Mouse (Mus musculus) stomach, embryonic 14.5 days (tissue): ENCODE results near the gene Nbea. TPM values are rescaled to one million over a fixed set of nuclear protein-coding genes. Genes with fewer than 3 reads are reported as not detected.

ENCODE experiments used
- ATAC-seq: fragments of 200-750 bp; cut with Nextera tagmentation; 2 replicates; pipeline ENCODE4 v1.8.0; 2017; ENCODE audit warnings: low read depth, moderate TSS enrichment; ENCODE audit not compliant: insufficient number of reproducible peaks, insufficient read depth, low FRiP score
- H3K27ac ChIP-seq: fragments of 300-500 bp; sonication (generic); 2 replicates; pipeline ENCODE4 v1.5.1; 2014; ENCODE audit warnings: mild to moderate bottlenecking, low read length, moderate library complexity, mixed read lengths
- H3K27me3 ChIP-seq: fragments of 300-500 bp; sonication (generic); 2 replicates; pipeline ENCODE4 v1.6.1; 2014; ENCODE audit warnings: low read length, control low read depth, mixed read lengths; ENCODE audit not compliant: control insufficient read depth, insufficient read depth
- H3K36me3 ChIP-seq: fragments of 300-500 bp; sonication (generic); 2 replicates; pipeline ENCODE4 v1.6.1; 2014; ENCODE audit warnings: mild to moderate bottlenecking, control low read depth, low read length, moderate library complexity, mixed read lengths; ENCODE audit not compliant: control insufficient read depth, insufficient read depth
- H3K4me1 ChIP-seq: fragments of 300-500 bp; sonication (generic); 2 replicates; pipeline ENCODE4 v1.6.1; 2014; ENCODE audit warnings: low read length, control low read depth, mixed read lengths; ENCODE audit not compliant: control insufficient read depth, insufficient read depth
- H3K4me2 ChIP-seq: fragments of 300-500 bp; sonication (generic); replicated peaks from 2 replicates; pipeline ENCODE4 v1.6.1; 2014; ENCODE audit warnings: low read depth, low read length, control low read depth
- H3K4me3 ChIP-seq: fragments of 300-500 bp; sonication (generic); 2 replicates; pipeline ENCODE4 v1.5.1; 2014; ENCODE audit warnings: low read depth, low read length, control low read depth
- H3K9ac ChIP-seq: fragments of 300-500 bp; sonication (generic); replicated peaks from 2 replicates; pipeline ENCODE4 v1.6.1; 2014; ENCODE audit warnings: low read depth, mild to moderate bottlenecking, control low read depth, low read length, moderate library complexity, mixed read lengths
- H3K9me3 ChIP-seq: fragments of 300-500 bp; sonication (generic); 2 replicates; pipeline ENCODE4 v1.6.1; 2016; ENCODE audit warnings: low read depth, low read length, control low read depth; ENCODE audit not compliant: control insufficient read depth
- WGBS: fragments of 180-500 bp; shearing (Covaris S2); extraction: QIAGEN DNeasy Blood & Tissue Kit; methylation state at CpG from one replicate; pipeline ENCODE4 v1.1.7; 2014; 5-methylcytosine and 5-hydroxymethylcytosine counted together
- polyA plus RNA-seq: library from polyadenylated mRNA; unstranded; fragments of >200 nt; fragmentation: Nextera tagmentation; extraction: Ambion mirVana; gene quantifications from 2 replicates; pipeline ENCODE4 v1.2.1, GENCODE M21; 2014

The Nbea gene
- polyA plus RNA-seq, 1 experiment from 2014 or later, result 22.1 TPM

GRCm38 (mm10) chr3:55661678-55662445 is 521.6 kb downstream of the Nbea start:
- Histone ChIP-seq H3K36me3 (no peaks in the 10 kb centered on the region), H3K27ac (no peak overlapping the region), H3K4me1 (no peaks in the 10 kb centered on the region), H3K9ac (no peak overlapping the region), H3K4me3 (no peak overlapping the region), H3K4me2 (no peak overlapping the region), H3K27me3 (no peaks in the 10 kb centered on the region), H3K9me3 (no peaks in the 10 kb centered on the region)
- no peak for ATAC-seq
- 51% methylated on average over 9 of the region's 9 CpGs for WGBS

- Histone ChIP-seq H3K4me2 (no peak overlapping the region), H3K4me3 (no peak overlapping the region), H3K36me3 (no peaks in the 10 kb centered on the region), H3K27ac (no peak overlapping the region), H3K9me3 (no peaks in the 10 kb centered on the region), H3K4me1 (no peaks in the 10 kb centered on the region), H3K27me3 (no peaks in the 10 kb centered on the region), H3K9ac (no peak overlapping the region)
- ATAC-seq, result no peak
- 85% methylated on average over 10 of the region's 10 CpGs for WGBS
These were observed 523.2 kb downstream of the Nbea start for GRCm38 (mm10) chr3:55660261-55660838.

- H3K9me3 ChIP-seq, result no peaks in the 10 kb centered on the region
- H3K4me2 ChIP-seq, result no peak overlapping the region
- H3K4me1 ChIP-seq, result no peaks in the 10 kb centered on the region
- H3K4me3 ChIP-seq, result no peak overlapping the region
- H3K9ac ChIP-seq, result no peak overlapping the region
- no peak overlapping the region for H3K27ac ChIP-seq
- no peaks in the 10 kb centered on the region for H3K36me3 ChIP-seq
- WGBS, result 45% methylated on average over 7 of the region's 7 CpGs
- ATAC-seq, result no peak
- no peaks in the 10 kb centered on the region for H3K27me3 ChIP-seq
These were observed 523.8 kb downstream of the Nbea start for GRCm38 (mm10) chr3:55659558-55660215.

- H3K27ac ChIP-seq, result no peak overlapping the region
- no peak overlapping the region for H3K9ac ChIP-seq
- ATAC-seq, result no peak
- H3K27me3 ChIP-seq, result no peaks in the 10 kb centered on the region
- H3K4me3 ChIP-seq, result no peak overlapping the region
- H3K4me1 ChIP-seq, result no peaks in the 10 kb centered on the region
- 62% methylated on average over 2 of the region's 2 CpGs for WGBS
- H3K4me2 ChIP-seq, result no peak overlapping the region
- H3K9me3 ChIP-seq, result no peaks in the 10 kb centered on the region
- H3K36me3 ChIP-seq, result no peaks in the 10 kb centered on the region
These were observed 531.2 kb downstream of the Nbea start for GRCm38 (mm10) chr3:55652321-55652720.

GRCm38 (mm10) chr3:55651877-55652276 is 531.6 kb downstream of the Nbea start:
- Histone ChIP-seq H3K9ac (no peak overlapping the region), H3K27me3 (no peaks in the 10 kb centered on the region), H3K4me3 (no peak overlapping the region), H3K36me3 (no peaks in the 10 kb centered on the region), H3K27ac (no peak overlapping the region), H3K4me2 (no peak overlapping the region), H3K9me3 (no peaks in the 10 kb centered on the region), H3K4me1 (no peaks in the 10 kb centered on the region)
- WGBS, result 69% methylated on average over 4 of the region's 4 CpGs
- no peak for ATAC-seq

GRCm38 (mm10) chr3:55649541-55649940 is 534.0 kb downstream of the Nbea start:
- Histone ChIP-seq H3K9ac (no peak overlapping the region), H3K27ac (no peak overlapping the region), H3K9me3 (no peaks in the 10 kb centered on the region), H3K4me1 (no peaks in the 10 kb centered on the region), H3K27me3 (no peaks in the 10 kb centered on the region), H3K4me3 (no peak overlapping the region), H3K36me3 (no peaks in the 10 kb centered on the region), H3K4me2 (no peak overlapping the region)
- 64% methylated on average over 5 of the region's 5 CpGs for WGBS
- ATAC-seq, result no peak

- H3K4me2 ChIP-seq, result no peak overlapping the region
- H3K27me3 ChIP-seq, result no peaks in the 10 kb centered on the region
- H3K4me1 ChIP-seq, result no peaks in the 10 kb centered on the region
- no peak overlapping the region for H3K27ac ChIP-seq
- no peak overlapping the region for H3K4me3 ChIP-seq
- 82% methylated on average over 4 of the region's 4 CpGs for WGBS
- no peak overlapping the region for H3K9ac ChIP-seq
- ATAC-seq, result no peak
- 0 out of 2 replicates have a peak, but pooled peaks cover under 1% of the 10 kb centered on the region for H3K36me3 ChIP-seq
- no peaks in the 10 kb centered on the region for H3K9me3 ChIP-seq
These were observed 535.2 kb downstream of the Nbea start for GRCm38 (mm10) chr3:55648299-55648698.

- Histone ChIP-seq H3K36me3 (peaks cover 4% of the 10 kb centered on the region; the same call in 1 of the 2 replicates), H3K4me1 (no peaks in the 10 kb centered on the region), H3K9ac (no peak overlapping the region), H3K27ac (no peak overlapping the region), H3K9me3 (no peaks in the 10 kb centered on the region), H3K4me2 (no peak overlapping the region), H3K4me3 (no peak overlapping the region), H3K27me3 (no peaks in the 10 kb centered on the region)
- WGBS, result 75% methylated on average over 6 of the region's 6 CpGs
- ATAC-seq, result no peak
These were observed 536.3 kb downstream of the Nbea start for GRCm38 (mm10) chr3:55647176-55647575.
